Mouse (Mus musculus) forebrain, embryonic 11.5 days (tissue): ENCODE results near the gene Vmn1r191. TPM values are rescaled to one million over a fixed set of nuclear protein-coding genes. Genes with fewer than 3 reads are reported as not detected.
"Not testable (repeated sequence)": the region's sequence is repeated elsewhere in the genome, so short reads cannot be mapped to it uniquely, and the experiment has no call there.

Experiments
- ATAC-seq: fragments of 200-750 bp; cut with Nextera tagmentation; replicated peaks from 2 replicates; pipeline ENCODE4 v1.8.0; 2017; ENCODE audit warnings: moderate TSS enrichment; ENCODE audit not compliant: low FRiP score
- DNase-seq: peaks from one replicate; pipeline ENCODE4 v3.0.0-alpha.2; 2017; ENCODE audit warnings: low spot score
- H3K27ac ChIP-seq: fragments of 300-500 bp; sonication (generic); 2 replicates; pipeline ENCODE4 v1.5.1; 2014; ENCODE audit warnings: low read depth, low read length
- H3K27me3 ChIP-seq: fragments of 300-500 bp; sonication (generic); 2 replicates; pipeline ENCODE4 v1.6.1; 2014; ENCODE audit warnings: mild to moderate bottlenecking, low read length, mixed read lengths; ENCODE audit not compliant: control insufficient read depth, insufficient read depth
- H3K36me3 ChIP-seq: fragments of 300-500 bp; sonication (generic); 2 replicates; pipeline ENCODE4 v1.6.1; 2014; ENCODE audit warnings: mild to moderate bottlenecking, low read length, moderate library complexity, mixed read lengths; ENCODE audit not compliant: control insufficient read depth, insufficient read depth
- H3K4me1 ChIP-seq: fragments of 300-500 bp; sonication (generic); replicated peaks from 2 replicates; pipeline ENCODE4 v1.6.1; 2014; ENCODE audit warnings: low read length, mixed read lengths; ENCODE audit not compliant: control insufficient read depth, insufficient read depth
- H3K4me2 ChIP-seq: fragments of 300-500 bp; sonication (generic); 2 replicates; pipeline ENCODE4 v1.6.1; 2014; ENCODE audit warnings: low read depth, mild to moderate bottlenecking, low read length, moderate library complexity, mixed read lengths; ENCODE audit not compliant: severe bottlenecking
- H3K4me3 ChIP-seq: fragments of 300-500 bp; sonication (generic); 2 replicates; pipeline ENCODE4 v1.5.1; 2014; ENCODE audit warnings: low read depth, low read length
- H3K9ac ChIP-seq: fragments of 300-500 bp; sonication (generic); 2 replicates; pipeline ENCODE4 v1.6.1; 2014; ENCODE audit warnings: low read length
- H3K9me3 ChIP-seq: fragments of 300-500 bp; sonication (generic); 2 replicates; pipeline ENCODE4 v1.6.1; 2016; ENCODE audit warnings: low read length, mixed read lengths; ENCODE audit not compliant: control insufficient read depth
- WGBS: fragments of 180-500 bp; shearing (Covaris S2); extraction: QIAGEN DNeasy Blood & Tissue Kit; methylation state at CpG from one replicate; pipeline ENCODE4 v1.1.7; 2014; 5-methylcytosine and 5-hydroxymethylcytosine counted together
- polyA plus RNA-seq: library from polyadenylated mRNA; unstranded; fragments of >200 nt; fragmentation: Nextera tagmentation; extraction: Ambion mirVana; gene quantifications from 2 replicates; pipeline ENCODE4 v1.2.1, GENCODE M21; 2014

Gene Vmn1r191
- not detected in 2 replicates for polyA plus RNA-seq

GRCm38 (mm10) chr13:22183869-22184268, at the start of gene Vmn1r191:
Gene Vmn1r191, minus strand, starts transcription at chr13:22183969.
- DNase-seq (no peak), ATAC-seq (no peak)
- H3K27ac ChIP-seq = no peak within 1 kb of the TSS
- no peak within 1 kb of the TSS for H3K4me2 ChIP-seq
- WGBS = 60% methylated on average over 1 of the region's 1 CpGs
- H3K27me3 ChIP-seq = no peaks in the 10 kb centered on the region
- H3K9me3 ChIP-seq = no peaks in the 10 kb centered on the region
- no peak within 1 kb of the TSS for H3K9ac ChIP-seq
- no peaks in the 10 kb centered on the region for H3K36me3 ChIP-seq
- no peak within 1 kb of the TSS for H3K4me3 ChIP-seq
- no peaks in the 10 kb centered on the region for H3K4me1 ChIP-seq

GRCm38 (mm10) chr13:22223060-22223459, 39.3 kb upstream of the Vmn1r191 start, which contains the start of gene Vmn1r193:
Gene Vmn1r193, minus strand, starts transcription at chr13:22223160.
- ATAC-seq, H3K36me3 ChIP-seq: not testable (repeated sequence)

GRCm38 (mm10) chr13:22192756-22193155, 9.0 kb upstream of the Vmn1r191 start:
- WGBS = 75% methylated on average over 3 of the region's 3 CpGs
- DNase-seq, H3K9me3 ChIP-seq, H3K36me3 ChIP-seq, H3K4me2 ChIP-seq, H3K27ac ChIP-seq, ATAC-seq, H3K27me3 ChIP-seq, H3K4me1 ChIP-seq, H3K4me3 ChIP-seq, H3K9ac ChIP-seq: not testable (repeated sequence)

More at GRCm38 (mm10) chr13:22223060-22223459, 39.3 kb upstream of the Vmn1r191 start, which contains the start of gene Vmn1r193:
- 81% methylated on average over 1 of the region's 1 CpGs for WGBS
- not testable (repeated sequence) for H3K9ac ChIP-seq, H3K4me3 ChIP-seq, H3K27ac ChIP-seq, H3K4me2 ChIP-seq, H3K27me3 ChIP-seq, H3K4me1 ChIP-seq, H3K9me3 ChIP-seq, DNase-seq

GRCm38 (mm10) chr13:22191041-22191440, 7.3 kb upstream of the Vmn1r191 start, which contains the start of gene Vmn1r192:
Gene Vmn1r192, minus strand, starts transcription at chr13:22191141.
- Histone ChIP-seq H3K9me3 (no peaks in the 10 kb centered on the region), H3K4me1 (no peaks in the 10 kb centered on the region), H3K27me3 (no peaks in the 10 kb centered on the region), H3K4me3 (no peak within 1 kb of the TSS), H3K36me3 (no peaks in the 10 kb centered on the region), H3K27ac (no peak within 1 kb of the TSS), H3K4me2 (no peak within 1 kb of the TSS), H3K9ac (no peak within 1 kb of the TSS)
- DNase-seq (no peak), ATAC-seq (no peak)

GRCm38 (mm10) chr13:22190385-22190784, 6.6 kb upstream of the Vmn1r191 start:
- WGBS = 87% methylated on average over 2 of the region's 2 CpGs
- H3K27ac ChIP-seq = no peak overlapping the region
- no peak for DNase-seq
- H3K9ac ChIP-seq = no peak overlapping the region
- ATAC-seq = no peak
- H3K36me3 ChIP-seq = no peaks in the 10 kb centered on the region
- no peak overlapping the region for H3K4me2 ChIP-seq
- H3K9me3 ChIP-seq = no peaks in the 10 kb centered on the region
- no peaks in the 10 kb centered on the region for H3K4me1 ChIP-seq
- H3K27me3 ChIP-seq = no peaks in the 10 kb centered on the region
- H3K4me3 ChIP-seq = no peak overlapping the region

GRCm38 (mm10) chr13:22189313-22189712, 5.5 kb upstream of the Vmn1r191 start:
- H3K27me3 ChIP-seq = no peaks in the 10 kb centered on the region
- H3K4me3 ChIP-seq = no peak overlapping the region
- ATAC-seq (no peak), DNase-seq (no peak)
- WGBS = 97% methylated on average over 2 of the region's 2 CpGs
- H3K9me3 ChIP-seq = no peaks in the 10 kb centered on the region
- no peaks in the 10 kb centered on the region for H3K36me3 ChIP-seq
- H3K4me1 ChIP-seq = no peaks in the 10 kb centered on the region
- no peak overlapping the region for H3K9ac ChIP-seq
- no peak overlapping the region for H3K4me2 ChIP-seq
- no peak overlapping the region for H3K27ac ChIP-seq

GRCm38 (mm10) chr13:22168416-22168815, 15.4 kb downstream of the Vmn1r191 start:
- ATAC-seq (no peak), DNase-seq (no peak)
- Histone ChIP-seq H3K27ac (no peak overlapping the region), H3K4me2 (no peak overlapping the region), H3K9me3 (no peaks in the 10 kb centered on the region; the same call in 1 of the 2 replicates), H3K36me3 (no peaks in the 10 kb centered on the region), H3K27me3 (no peaks in the 10 kb centered on the region), H3K4me1 (no peaks in the 10 kb centered on the region), H3K9ac (no peak overlapping the region), H3K4me3 (no peak overlapping the region)
- WGBS = 94% methylated on average over 15 of the region's 15 CpGs

- DNase-seq, H3K4me2 ChIP-seq, H3K9ac ChIP-seq, H3K36me3 ChIP-seq, H3K4me3 ChIP-seq, H3K27me3 ChIP-seq, H3K9me3 ChIP-seq, H3K27ac ChIP-seq, ATAC-seq, H3K4me1 ChIP-seq: not testable (repeated sequence)
- 69% methylated on average over 5 of the region's 5 CpGs for WGBS
Observed at GRCm38 (mm10) chr13:22136495-22137293, 47.1 kb downstream of the Vmn1r191 start.
